Mouse (Mus musculus): ENCODE data around the gene Rab4b.

Gene Rab4b

DNA sequence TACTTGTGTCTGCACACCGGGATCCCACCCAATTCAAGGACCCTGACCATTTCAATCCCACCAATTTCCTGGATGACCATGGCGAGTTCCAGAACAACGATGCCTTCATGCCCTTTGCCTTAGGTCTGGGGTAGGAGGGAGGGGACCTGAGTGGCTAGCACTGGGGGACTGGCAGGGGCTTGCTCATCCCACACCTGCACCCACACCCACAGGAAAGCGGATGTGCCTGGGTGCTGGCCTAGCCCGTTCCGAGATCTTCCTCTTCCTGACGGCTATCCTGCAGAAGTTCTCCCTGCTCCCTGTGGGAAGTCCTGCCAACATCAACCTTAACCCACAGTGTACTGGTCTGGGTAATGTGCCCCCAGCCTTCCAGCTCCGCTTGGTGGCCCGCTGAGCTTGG lies 20.5 kb downstream of the Rab4b start:
- H3K36me3 ChIP-seq (ENCODE audit: control insufficient read depth, insufficient read depth, low read length, poor library complexity, severe bottlenecking), result peaks cover 7% of the 10 kb centered on the region
- no peak for DNase-seq (ENCODE audit: low read depth, low spot score)
- H3K27me3 ChIP-seq (ENCODE audit: control insufficient read depth, insufficient read depth, low read length, poor library complexity, severe bottlenecking), result no peaks in the 10 kb centered on the region

DNA sequence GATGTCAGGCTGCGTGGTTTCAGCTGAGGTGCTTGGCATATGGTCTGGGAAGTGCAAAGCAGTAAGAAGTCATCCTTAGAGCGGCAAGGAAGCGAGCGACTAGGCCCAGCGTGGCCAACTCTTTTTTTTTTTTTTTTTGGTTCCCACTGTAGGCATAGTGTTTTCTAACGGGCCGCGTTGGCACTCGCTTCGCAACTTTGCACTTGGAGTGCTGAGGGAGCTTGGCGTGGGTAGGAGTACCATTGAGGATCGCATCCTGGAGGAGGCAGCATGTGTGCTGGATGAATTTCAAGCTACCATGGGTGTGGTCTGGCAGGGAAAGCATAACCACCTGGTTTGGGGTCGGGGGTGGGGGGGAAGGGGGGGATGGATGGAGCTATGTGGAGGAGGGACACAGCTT lies 22.7 kb downstream of the Rab4b start:
- Histone ChIP-seq H3K36me3 (ENCODE audit: control insufficient read depth, insufficient read depth, low read length, poor library complexity, severe bottlenecking) (peaks cover 7% of the 10 kb centered on the region), H3K27me3 (ENCODE audit: control insufficient read depth, insufficient read depth, low read length, poor library complexity, severe bottlenecking) (no peaks in the 10 kb centered on the region)
- DNase-seq (ENCODE audit: low read depth, low spot score), result no peak

DNA sequence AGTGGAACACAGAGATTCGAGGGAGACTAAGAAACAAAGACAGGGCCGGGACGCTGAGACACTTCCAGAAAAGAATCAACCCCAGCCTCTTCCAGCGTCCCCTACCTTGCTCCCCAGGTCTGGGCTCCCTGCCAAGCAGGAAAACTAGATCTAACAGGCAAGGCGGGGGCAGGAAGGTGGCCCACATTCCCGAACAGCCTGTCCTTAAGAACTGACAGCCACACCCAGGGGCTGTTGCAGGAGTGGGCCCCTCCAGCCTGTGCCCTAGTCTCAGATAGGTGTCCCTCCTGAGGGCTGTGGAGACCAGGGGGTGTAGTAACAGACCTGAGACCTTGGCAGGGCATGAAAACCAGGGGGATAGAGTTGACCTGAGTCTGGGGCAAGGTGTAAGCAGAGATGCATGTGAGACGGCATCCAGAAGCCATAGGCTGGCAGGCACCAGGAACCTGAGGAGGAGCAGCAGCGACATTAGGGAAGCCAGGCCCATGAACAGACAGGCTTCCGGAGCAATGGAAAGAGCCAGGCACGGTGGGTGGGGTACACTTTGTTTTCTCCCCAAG lies 25.4 kb downstream of the Rab4b start, which contains the start of gene Cyp2t4:
Gene Cyp2t4 (plus strand): TSS at position 510 of the 560 bp plus-strand sequence.
- DNase-seq (ENCODE audit: low read depth, low spot score), result no peak
- 0 out of 2 replicates have a peak, but pooled peaks cover 1% of the 10 kb centered on the region for H3K36me3 ChIP-seq (ENCODE audit: control insufficient read depth, insufficient read depth, low read length, poor library complexity, severe bottlenecking)
- H3K27me3 ChIP-seq (ENCODE audit: control insufficient read depth, insufficient read depth, low read length, poor library complexity, severe bottlenecking), result no peaks in the 10 kb centered on the region

DNA sequence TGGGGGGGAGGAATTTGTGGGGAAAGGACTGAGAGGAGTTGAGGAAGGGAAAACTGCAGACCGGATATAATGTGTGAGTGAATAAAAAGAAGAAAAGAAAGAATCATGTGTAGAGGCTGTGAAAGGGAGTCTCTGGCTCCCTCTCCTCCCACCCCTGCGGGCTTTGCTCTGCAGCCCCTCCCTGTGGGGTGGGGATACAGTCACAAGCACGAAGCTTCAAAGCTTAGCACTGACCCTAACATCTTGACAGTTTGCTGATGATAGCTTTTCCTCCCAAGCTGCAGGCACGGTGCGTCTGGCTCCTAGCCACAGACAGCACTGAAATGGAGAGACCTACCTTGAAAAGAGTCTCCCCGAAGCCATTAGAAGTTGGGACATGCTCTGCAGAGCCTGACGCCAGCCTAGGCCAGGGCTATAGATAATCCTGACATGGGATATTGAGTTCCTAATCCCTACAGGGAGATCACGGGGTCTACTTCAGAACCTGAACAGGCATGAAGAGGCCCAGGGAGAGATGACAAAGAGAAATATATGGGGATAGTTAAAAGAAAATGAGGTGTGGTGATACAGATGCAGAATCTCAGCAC lies 42.2 kb downstream of the Rab4b start:
- DNase-seq (ENCODE audit: low read depth, low spot score), result no peak
- Histone ChIP-seq H3K27me3 (ENCODE audit: control insufficient read depth, insufficient read depth, low read length, poor library complexity, severe bottlenecking) (no peaks in the 10 kb centered on the region), H3K36me3 (ENCODE audit: control insufficient read depth, insufficient read depth, low read length, poor library complexity, severe bottlenecking) (no peaks in the 10 kb centered on the region)

DNA sequence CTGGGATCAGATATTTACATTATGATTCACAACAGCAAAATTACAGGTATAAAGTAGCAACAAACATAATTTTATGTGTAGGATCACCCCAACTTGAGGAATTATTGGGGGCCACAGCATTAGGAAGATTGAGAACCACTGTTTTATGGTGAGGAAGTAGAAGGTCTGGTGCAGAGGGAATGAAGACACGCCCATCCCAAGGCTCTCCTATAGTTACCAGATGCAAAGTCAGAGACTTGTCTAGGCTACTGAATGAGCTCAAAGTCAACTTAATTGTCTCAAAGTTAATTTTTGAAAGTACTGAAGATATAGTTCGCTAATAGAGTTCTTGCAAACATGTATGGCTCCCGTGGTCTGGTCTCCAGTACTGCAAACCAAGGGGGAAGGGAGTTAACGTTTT lies 44.9 kb downstream of the Rab4b start:
- DNase-seq (ENCODE audit: low read depth, low spot score), result no peak
- Histone ChIP-seq H3K27me3 (ENCODE audit: control insufficient read depth, insufficient read depth, low read length, poor library complexity, severe bottlenecking) (no peaks in the 10 kb centered on the region), H3K36me3 (ENCODE audit: control insufficient read depth, insufficient read depth, low read length, poor library complexity, severe bottlenecking) (no peaks in the 10 kb centered on the region)

DNA sequence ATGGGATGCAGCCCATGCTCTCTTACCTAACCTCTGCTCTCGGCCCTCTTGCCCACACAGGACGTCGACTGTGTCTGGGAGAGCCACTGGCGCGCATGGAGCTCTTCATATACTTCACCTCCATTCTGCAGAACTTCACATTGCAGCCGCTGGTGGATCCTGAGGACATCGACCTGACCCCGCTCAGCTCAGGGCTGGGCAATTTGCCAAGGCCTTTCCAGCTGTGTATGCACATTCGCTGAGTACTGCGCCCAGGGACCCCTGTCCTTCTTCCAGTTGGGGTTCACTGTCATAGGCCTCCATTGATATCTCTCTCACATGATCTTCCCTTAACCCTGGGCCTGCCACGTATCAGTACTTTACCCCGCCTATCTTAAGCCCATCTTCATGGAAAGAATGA lies 45.5 kb downstream of the Rab4b start:
- Histone ChIP-seq H3K36me3 (ENCODE audit: control insufficient read depth, insufficient read depth, low read length, poor library complexity, severe bottlenecking) (no peaks in the 10 kb centered on the region), H3K27me3 (ENCODE audit: control insufficient read depth, insufficient read depth, low read length, poor library complexity, severe bottlenecking) (no peaks in the 10 kb centered on the region)
- DNase-seq (ENCODE audit: low read depth, low spot score), result no peak

DNA sequence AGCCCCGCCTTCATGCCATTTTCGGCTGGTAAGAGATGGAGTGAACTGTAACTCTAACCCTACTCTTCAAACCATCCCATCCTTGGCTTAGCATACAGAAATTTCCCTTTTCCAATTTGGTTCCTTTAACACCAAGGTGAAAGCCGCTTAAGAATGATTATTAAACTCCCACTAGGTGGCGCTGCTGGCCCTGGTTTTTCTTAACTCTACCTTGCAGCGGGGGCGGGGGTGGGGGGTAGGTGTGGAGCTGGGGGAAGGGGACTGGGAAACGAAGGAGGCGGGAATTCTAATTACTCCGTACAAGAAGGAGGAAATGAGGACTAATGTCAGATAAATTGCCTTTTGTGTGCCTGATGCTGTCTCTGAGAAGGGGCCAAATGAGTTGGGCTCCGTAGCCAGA lies 46.1 kb downstream of the Rab4b start:
- DNase-seq (ENCODE audit: low read depth, low spot score), result peak; percentile 66
- no peaks in the 10 kb centered on the region for H3K27me3 ChIP-seq (ENCODE audit: control insufficient read depth, insufficient read depth, low read length, poor library complexity, severe bottlenecking)
- H3K36me3 ChIP-seq (ENCODE audit: control insufficient read depth, insufficient read depth, low read length, poor library complexity, severe bottlenecking), result no peaks in the 10 kb centered on the region

DNA sequence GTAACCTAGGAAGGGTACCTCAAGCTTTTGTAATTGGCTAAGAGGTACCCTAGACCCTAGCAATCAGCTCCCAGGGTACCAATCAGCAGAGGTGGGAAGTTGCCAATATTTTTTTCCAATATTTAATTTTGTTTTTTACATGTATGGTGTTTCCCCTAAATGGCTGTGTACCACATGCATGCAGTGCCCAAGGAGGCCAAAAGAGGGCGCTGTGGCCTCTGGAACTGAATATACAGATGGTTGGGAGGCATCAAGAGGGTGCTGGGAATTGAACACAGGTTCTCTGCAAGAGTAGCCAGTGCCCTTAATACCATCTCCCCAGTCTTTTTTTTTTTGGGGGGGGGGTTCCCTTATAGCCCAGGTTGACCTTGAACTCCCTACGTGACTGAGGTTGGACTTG lies 47.3 kb downstream of the Rab4b start:
- H3K36me3 ChIP-seq (ENCODE audit: control insufficient read depth, insufficient read depth, low read length, poor library complexity, severe bottlenecking), result no peaks in the 10 kb centered on the region
- no peak for DNase-seq (ENCODE audit: low read depth, low spot score)
- no peaks in the 10 kb centered on the region for H3K27me3 ChIP-seq (ENCODE audit: control insufficient read depth, insufficient read depth, low read length, poor library complexity, severe bottlenecking)

DNA sequence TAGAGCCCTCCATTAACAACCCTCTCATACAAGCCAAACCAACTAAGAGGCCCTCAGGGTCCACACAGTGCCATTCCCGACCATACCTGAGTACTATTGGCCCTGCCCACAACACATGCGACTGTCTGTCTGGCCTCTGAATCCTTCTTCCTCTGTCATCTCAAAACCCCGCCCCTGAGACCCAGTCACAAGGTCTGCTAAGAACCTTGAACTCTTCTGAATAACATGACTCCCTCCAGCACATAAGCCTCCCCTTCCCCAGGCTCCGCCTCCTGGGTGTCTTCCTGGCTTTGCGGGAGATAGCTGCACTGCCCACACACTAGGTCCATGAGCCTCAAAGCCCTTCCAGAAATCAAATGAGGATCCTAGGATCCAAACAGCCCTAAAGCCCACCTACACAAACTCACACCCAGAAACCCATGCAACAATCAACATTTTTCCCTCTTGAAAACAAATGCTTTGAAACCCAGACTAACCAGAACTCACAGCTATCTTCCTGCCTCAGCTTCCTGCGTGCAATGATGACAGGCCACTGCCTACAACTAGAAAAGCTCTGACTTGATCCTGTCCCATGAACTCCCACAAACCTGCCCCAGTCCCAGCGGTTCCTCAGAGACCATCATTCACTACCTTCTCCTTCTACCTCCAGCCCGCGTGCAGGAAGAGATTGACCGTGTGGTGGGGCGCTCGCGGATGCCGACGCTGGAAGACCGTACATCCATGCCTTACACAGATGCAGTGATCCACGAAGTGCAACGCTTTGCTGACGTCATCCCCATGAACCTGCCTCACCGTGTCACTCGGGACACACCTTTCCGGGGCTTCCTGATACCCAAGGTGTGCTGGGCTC lies 48.0 kb downstream of the Rab4b start:
- DNase-seq (ENCODE audit: low read depth, low spot score), result no peak
- Histone ChIP-seq H3K27me3 (ENCODE audit: control insufficient read depth, insufficient read depth, low read length, poor library complexity, severe bottlenecking) (no peaks in the 10 kb centered on the region), H3K36me3 (ENCODE audit: control insufficient read depth, insufficient read depth, low read length, poor library complexity, severe bottlenecking) (no peaks in the 10 kb centered on the region)

DNA sequence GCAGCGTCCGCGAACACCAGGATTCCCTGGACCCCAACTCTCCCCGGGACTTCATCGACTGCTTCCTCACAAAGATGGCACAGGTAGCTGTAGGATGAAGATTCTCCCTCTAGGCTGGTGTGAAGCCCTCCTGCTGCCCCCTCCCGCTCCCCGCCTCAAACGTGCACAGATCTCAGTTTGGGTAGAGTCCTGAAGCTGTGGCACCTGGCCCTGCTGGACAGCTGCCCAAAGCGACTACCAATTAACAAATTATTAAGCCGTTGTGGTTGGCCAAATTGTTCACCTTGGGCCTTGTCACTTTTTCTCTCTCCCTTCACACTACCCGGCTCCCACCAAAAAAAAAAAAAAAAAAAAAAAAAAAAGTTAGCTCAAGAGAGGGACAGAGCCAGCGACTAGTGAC lies 48.9 kb downstream of the Rab4b start:
- no peaks in the 10 kb centered on the region for H3K36me3 ChIP-seq (ENCODE audit: control insufficient read depth, insufficient read depth, low read length, poor library complexity, severe bottlenecking)
- H3K27me3 ChIP-seq (ENCODE audit: control insufficient read depth, insufficient read depth, low read length, poor library complexity, severe bottlenecking), result no peaks in the 10 kb centered on the region
- no peak for DNase-seq (ENCODE audit: low read depth, low spot score)

DNA sequence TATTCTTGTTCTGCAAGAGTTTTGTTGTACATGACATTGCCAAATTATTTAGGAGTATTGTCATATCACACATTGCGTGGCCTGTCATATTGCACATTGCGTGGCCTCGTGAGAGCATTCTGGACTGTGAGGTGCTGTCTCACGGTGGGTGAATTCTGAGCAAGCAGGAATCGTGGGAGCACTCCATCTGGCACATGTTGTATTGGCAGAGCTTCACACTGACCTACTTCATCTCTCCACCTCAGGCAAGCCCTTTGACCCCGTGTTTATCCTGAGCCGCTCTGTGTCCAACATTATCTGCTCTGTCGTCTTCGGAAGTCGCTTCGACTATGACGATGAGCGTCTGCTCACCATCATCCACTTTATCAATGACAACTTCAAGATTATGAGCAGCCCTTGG lies 49.8 kb downstream of the Rab4b start:
- no peak for DNase-seq (ENCODE audit: low read depth, low spot score)
- no peaks in the 10 kb centered on the region for H3K27me3 ChIP-seq (ENCODE audit: control insufficient read depth, insufficient read depth, low read length, poor library complexity, severe bottlenecking)
- H3K36me3 ChIP-seq (ENCODE audit: control insufficient read depth, insufficient read depth, low read length, poor library complexity, severe bottlenecking), result no peaks in the 10 kb centered on the region

DNA sequence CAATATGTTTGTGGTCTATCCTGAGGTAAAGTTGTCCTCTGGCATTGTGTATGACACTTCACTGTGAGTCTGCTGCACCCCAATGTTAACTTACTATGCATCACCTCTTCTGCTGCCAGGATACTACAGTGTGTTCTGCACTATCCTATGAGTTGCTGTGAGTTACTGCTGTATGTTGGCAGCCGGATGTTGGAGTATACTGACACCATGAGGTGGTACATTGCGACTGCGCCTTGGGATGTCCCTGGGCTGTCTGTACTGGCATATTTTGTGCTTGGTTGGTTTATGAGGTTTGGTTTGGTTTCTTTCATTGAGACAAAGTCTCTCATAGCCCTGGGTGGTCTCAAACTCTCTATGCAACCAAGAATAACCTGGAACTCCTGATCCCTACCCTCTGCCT lies 50.5 kb downstream of the Rab4b start:
- DNase-seq (ENCODE audit: low read depth, low spot score), result peak; percentile 31
- H3K27me3 ChIP-seq (ENCODE audit: control insufficient read depth, insufficient read depth, low read length, poor library complexity, severe bottlenecking), result no peaks in the 10 kb centered on the region

DNA sequence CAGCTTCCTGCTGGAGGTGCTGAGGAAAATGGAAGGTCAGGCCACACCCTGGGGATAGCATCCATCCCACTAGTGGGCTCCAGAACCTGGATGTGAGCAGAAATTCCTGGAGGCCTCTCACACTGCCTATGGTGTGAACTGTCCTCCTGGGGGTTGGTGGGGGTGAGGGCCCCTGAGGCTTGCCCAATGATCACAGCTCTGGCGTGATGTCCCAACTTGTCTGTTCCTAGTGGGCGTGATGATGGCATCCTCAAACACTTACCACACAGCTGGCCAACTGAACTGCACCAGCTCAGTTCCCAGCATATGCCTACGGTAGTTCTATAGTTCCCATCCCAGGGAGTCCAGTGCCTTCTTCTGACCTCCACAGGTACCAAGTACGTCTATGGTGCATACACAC lies 53.7 kb downstream of the Rab4b start:
- DNase-seq (ENCODE audit: low read depth, low spot score), result no peak
- no peaks in the 10 kb centered on the region for H3K27me3 ChIP-seq (ENCODE audit: control insufficient read depth, insufficient read depth, low read length, poor library complexity, severe bottlenecking)
- no peaks in the 10 kb centered on the region for H3K36me3 ChIP-seq (ENCODE audit: control insufficient read depth, insufficient read depth, low read length, poor library complexity, severe bottlenecking)

More for the DNA sequence above, 50.5 kb downstream of the Rab4b start:
- H3K36me3 ChIP-seq (ENCODE audit: control insufficient read depth, insufficient read depth, low read length, poor library complexity, severe bottlenecking), result no peaks in the 10 kb centered on the region

DNA sequence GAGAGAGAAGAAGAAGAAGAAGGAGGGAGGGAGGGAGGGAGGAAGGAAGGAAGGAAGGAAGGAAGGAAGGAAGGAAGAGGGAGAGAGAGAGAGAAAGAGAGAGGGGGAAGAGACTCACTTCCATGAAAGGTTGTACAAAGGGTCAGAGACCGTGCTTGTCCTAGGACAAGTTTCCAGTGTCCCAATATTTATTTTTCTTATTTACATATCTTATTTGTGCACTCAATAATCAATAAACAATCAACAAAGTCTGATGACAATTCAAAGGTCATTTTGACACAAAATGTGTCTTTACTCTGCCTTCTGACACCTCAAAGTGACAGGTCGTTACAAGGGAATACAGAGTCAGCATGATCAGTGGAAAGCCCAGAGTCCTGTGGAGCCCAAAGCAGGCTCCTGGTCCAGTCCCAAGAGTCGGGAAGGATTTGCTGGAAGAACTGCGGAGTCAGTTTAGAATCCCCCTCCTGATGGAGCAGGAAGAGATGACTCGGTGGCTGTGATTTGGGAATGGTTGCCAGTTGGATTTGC lies 54.3 kb downstream of the Rab4b start:
- DNase-seq (ENCODE audit: low read depth, low spot score), result no peak
- Histone ChIP-seq H3K27me3 (ENCODE audit: control insufficient read depth, insufficient read depth, low read length, poor library complexity, severe bottlenecking) (no peaks in the 10 kb centered on the region), H3K36me3 (ENCODE audit: control insufficient read depth, insufficient read depth, low read length, poor library complexity, severe bottlenecking) (no peaks in the 10 kb centered on the region)

DNA sequence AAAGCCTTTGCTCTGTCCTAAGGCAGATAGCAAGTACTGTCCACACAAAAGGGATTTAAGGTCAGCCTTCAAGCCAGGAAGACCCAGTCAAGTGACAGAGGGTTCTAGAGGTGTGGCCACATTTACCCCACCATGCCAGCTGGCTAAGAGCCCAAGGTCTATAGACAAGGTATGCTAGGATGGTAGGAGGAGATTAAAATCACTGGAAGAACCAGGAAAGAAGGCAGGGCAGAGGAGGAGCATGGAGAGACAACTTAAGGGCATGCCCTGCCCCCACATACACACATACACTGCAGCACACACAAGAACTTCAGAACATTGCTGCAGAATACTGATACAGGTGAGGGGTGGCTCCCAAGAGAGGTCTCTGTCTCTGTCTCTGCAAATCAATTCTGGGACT lies 59.0 kb downstream of the Rab4b start, which contains the start of gene Cyp2f2:
Gene Cyp2f2 (plus strand): TSS at position 234 of the 400 bp plus-strand sequence.
- no peaks in the 10 kb centered on the region for H3K36me3 ChIP-seq (ENCODE audit: control insufficient read depth, insufficient read depth, low read length, poor library complexity, severe bottlenecking)
- H3K27me3 ChIP-seq (ENCODE audit: control insufficient read depth, insufficient read depth, low read length, poor library complexity, severe bottlenecking), result no peaks in the 10 kb centered on the region
- no peak for DNase-seq (ENCODE audit: low read depth, low spot score)
